Mouse (Mus musculus) CH12.LX (cell line): ENCODE data around the gene Clmn. TPM values are rescaled to one million over a fixed set of nuclear protein-coding genes. Genes with fewer than 3 reads are reported as not detected.

Experiments
- DNase-seq: peaks from one replicate; pipeline ENCODE4 v3.0.0-alpha.2; 2013; ENCODE audit errors: extremely low read depth
- H3K27ac ChIP-seq: 2 replicates; pipeline ENCODE4 v1.5.1; 2012; ENCODE audit warnings: low read depth, mild to moderate bottlenecking, control low read depth, moderate library complexity; ENCODE audit not compliant: insufficient read depth
- H3K27me3 ChIP-seq: replicated peaks from 2 replicates; pipeline ENCODE3; 2012; ENCODE audit warnings: inconsistent platforms
- H3K36me3 ChIP-seq, 2 experiments: replicated peaks in 1 of 2; 2 replicates each; pipeline versions ENCODE3 to v1.6.1; 2012; ENCODE audit warnings: inconsistent platforms in 1 of 2, low read length in 1 of 2, mild to moderate bottlenecking in 1 of 2, mixed read lengths in 1 of 2, moderate library complexity in 1 of 2; ENCODE audit not compliant: control insufficient read depth in 1 of 2, insufficient read depth in 1 of 2
- H3K4me1 ChIP-seq, 2 experiments: 2 replicates each; pipeline ENCODE4 v1.6.1; 2012; ENCODE audit warnings: inconsistent platforms in 1 of 2, moderate library complexity in 1 of 2; ENCODE audit not compliant: insufficient read depth in 2 of 2, control insufficient read depth in 1 of 2
- H3K4me2 ChIP-seq: 2 replicates; pipeline ENCODE4 v1.6.1; 2012; ENCODE audit warnings: low read depth, mild to moderate bottlenecking, control low read depth; ENCODE audit not compliant: poor library complexity, insufficient read depth, severe bottlenecking
- H3K4me3 ChIP-seq, 3 experiments: fragments of 150-350 bp in 1 of 3; sonication (generic) in 1 of 3; replicated peaks in 1 of 3; 2 replicates each; pipeline versions ENCODE3 to v1.5.1; 2011 to 2012; ENCODE audit warnings: low read depth in 2 of 3, low read length in 2 of 3, mild to moderate bottlenecking in 2 of 3, moderate library complexity in 2 of 3, control low read depth in 1 of 3, improper control_type of control experiment in 1 of 3, inconsistent platforms in 1 of 3, mixed read lengths in 1 of 3; ENCODE audit not compliant: poor library complexity in 1 of 3
- H3K79me2 ChIP-seq: replicated peaks from 2 replicates; pipeline ENCODE4 v1.6.1; 2012; ENCODE audit warnings: mild to moderate bottlenecking, moderate library complexity; ENCODE audit not compliant: control insufficient read depth, poor library complexity, insufficient read depth, severe bottlenecking; ENCODE audit errors: extremely low read depth
- H3K9ac ChIP-seq: 2 replicates; pipeline ENCODE4 v1.6.1; 2012; ENCODE audit warnings: low read depth, mild to moderate bottlenecking, control low read depth, moderate library complexity; ENCODE audit not compliant: insufficient read depth
- H3K9me3 ChIP-seq: replicated peaks from 2 replicates; pipeline ENCODE3; 2012; ENCODE audit warnings: low read length, inconsistent platforms, mixed read lengths
- CHD2 ChIP-seq: IDR thresholded peaks from 2 replicates; pipeline ENCODE4 v1.6.1; 2011; ENCODE audit warnings: low read length, improper control_type of control experiment
- CTCF ChIP-seq, 2 experiments: IDR thresholded peaks in 1 of 2; conservative IDR thresholded peaks in 1 of 2; 2 replicates each; pipeline ENCODE4 v1.5.1; 2011 to 2012; ENCODE audit warnings: low read depth in 2 of 2, low read length in 2 of 2, improper control_type of control experiment in 1 of 2, inconsistent platforms in 1 of 2, mild to moderate bottlenecking in 1 of 2, moderate library complexity in 1 of 2
- ETS1 ChIP-seq: conservative IDR thresholded peaks from 2 replicates; pipeline ENCODE4 v1.6.1; 2012; ENCODE audit warnings: low read depth, mild to moderate bottlenecking, inconsistent platforms, low read length, improper control_type of control experiment, moderate library complexity
- GABPA ChIP-seq: IDR thresholded peaks from 2 replicates; pipeline ENCODE4 v1.6.1; 2012; ENCODE audit warnings: low read depth, low read length, improper control_type of control experiment, inconsistent platforms; ENCODE audit not compliant: insufficient replicate concordance
- HCFC1 ChIP-seq: IDR thresholded peaks from 2 replicates; pipeline ENCODE4 v1.6.1; 2012; ENCODE audit warnings: low read depth, mild to moderate bottlenecking, inconsistent platforms, low read length, improper control_type of control experiment
- IRF4 ChIP-seq: IDR thresholded peaks from 2 replicates; pipeline ENCODE4 v1.6.1; 2014; ENCODE audit warnings: low read depth, mild to moderate bottlenecking, inconsistent platforms, low read length, improper control_type of control experiment
- JUND ChIP-seq: conservative IDR thresholded peaks from 2 replicates; pipeline ENCODE4 v1.6.1; 2011; ENCODE audit warnings: low read depth, low read length, improper control_type of control experiment
- MXI1 ChIP-seq: IDR thresholded peaks from 2 replicates; pipeline ENCODE4 v1.6.1; 2011; ENCODE audit warnings: mild to moderate bottlenecking, low read depth, low read length, improper control_type of control experiment
- RAD21 ChIP-seq: IDR thresholded peaks from 2 replicates; pipeline ENCODE4 v1.6.1; 2011; ENCODE audit warnings: low read depth, mild to moderate bottlenecking, low read length, improper control_type of control experiment, moderate library complexity
- SMC3 ChIP-seq: IDR thresholded peaks from 2 replicates; pipeline ENCODE4 v1.6.1; 2011; ENCODE audit warnings: low read depth, low read length, improper control_type of control experiment
- ZC3H11A ChIP-seq: IDR thresholded peaks from 2 replicates; pipeline ENCODE4 v1.6.1; 2012; ENCODE audit warnings: low read depth, mild to moderate bottlenecking, inconsistent platforms, low read length, improper control_type of control experiment
- ZKSCAN1 ChIP-seq: IDR thresholded peaks from 2 replicates; pipeline ENCODE4 v1.6.1; 2012; ENCODE audit warnings: low read depth, inconsistent platforms, low read length, improper control_type of control experiment, borderline replicate concordance
- dilution Hi-C: fragments of 300-500 bp; cut with MboI; formaldehyde crosslinking; loops from 2 replicates; pipeline ENCODE4 v1.14.3; 2020; ENCODE audit warnings: low sequenced_read_pairs; ENCODE audit not compliant: extremely low pct_unique_long_range_greater_than_20kb, extremely low pct_ligation_motif_present
- in situ Hi-C: fragments of 300-500 bp; cut with MboI; formaldehyde crosslinking; loops from 3 replicates; pipeline ENCODE4 v1.14.3; 2019; ENCODE audit warnings: low sequenced_read_pairs, low pct_ligation_motif_present, low pct_unique_long_range_greater_than_20kb, mixed read lengths
- polyA plus RNA-seq: library from polyadenylated mRNA; unstranded; fragments of >175 nt; gene quantifications from 2 replicates; pipeline ENCODE4 v1.2.1, GENCODE M21; 2012; ENCODE audit warnings: low read depth; ENCODE audit not compliant: insufficient read length
- total RNA-seq, 2 experiments: library from RNA; depleted of rRNA; stranded (reverse); fragments of 300-350 nt in 1 of 2; fragments of >200 nt in 1 of 2; gene quantifications; 2 replicates each; pipeline ENCODE4 v1.2.3; 2012 to 2014

Gene Clmn
- total and polyA plus RNA-seq, 3 experiments = not detected

- dilution Hi-C loops = no loop called here
- in situ Hi-C loops = no loop called here
- Histone ChIP-seq H3K9me3 (no peaks in the 10 kb centered on the region), H3K4me3 (no peak overlapping the region), H3K4me2 (no peak overlapping the region), H3K27me3 (peaks cover 93% of the 10 kb centered on the region), H3K36me3 (no peaks in the 10 kb centered on the region), H3K79me2 (no peaks in the 10 kb centered on the region), H3K9ac (no peak overlapping the region), H3K27ac (no peak overlapping the region), H3K4me1 (peaks cover 5 to 17% of the 10 kb centered on the region in 2 experiments; a peak in 2 of 4 replicates)
- no peak for DNase-seq
- TF ChIP-seq GABPA = no peak
Observed at GRCm38 (mm10) chr12:104844279-104844678, 20.6 kb downstream of the Clmn start.

DNA sequence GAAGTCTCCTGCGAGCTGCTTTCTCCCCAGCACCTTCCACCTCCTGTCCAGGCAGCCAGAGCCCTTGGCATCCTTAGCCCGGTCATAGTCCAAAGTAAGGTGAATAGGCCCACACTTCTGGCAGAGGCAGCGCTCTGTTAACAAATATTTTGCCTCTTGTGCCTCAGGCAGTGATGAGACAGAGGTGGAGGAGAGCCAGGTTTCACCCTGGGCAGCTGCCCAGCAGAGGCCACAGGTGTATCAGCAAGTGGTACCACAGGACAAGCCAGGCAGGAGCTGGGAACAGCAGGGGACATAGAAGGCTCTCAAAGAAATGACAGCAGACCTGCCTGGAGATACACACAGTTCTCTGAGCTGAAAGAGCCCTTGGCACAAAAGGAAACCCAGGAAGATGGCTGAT is 23.6 kb downstream of the Clmn start:
- H3K9ac ChIP-seq = no peak overlapping the region
- no peaks in the 10 kb centered on the region for H3K79me2 ChIP-seq
- TF ChIP-seq HCFC1 (no peak), RAD21 (no peak)
- in situ Hi-C loops = no loop called here
- no peaks in the 10 kb centered on the region for H3K36me3 ChIP-seq
- H3K9me3 ChIP-seq = no peaks in the 10 kb centered on the region
- H3K27ac ChIP-seq = no peak overlapping the region
- dilution Hi-C loops = no loop called here
- H3K27me3 ChIP-seq = peaks cover 94% of the 10 kb centered on the region
- H3K4me2 ChIP-seq = no peak overlapping the region
- peaks cover 5 to 8% of the 10 kb centered on the region in 2 experiments; a peak in 2 of 4 replicates for H3K4me1 ChIP-seq
- DNase-seq = no peak
- no peak overlapping the region for H3K4me3 ChIP-seq

DNA sequence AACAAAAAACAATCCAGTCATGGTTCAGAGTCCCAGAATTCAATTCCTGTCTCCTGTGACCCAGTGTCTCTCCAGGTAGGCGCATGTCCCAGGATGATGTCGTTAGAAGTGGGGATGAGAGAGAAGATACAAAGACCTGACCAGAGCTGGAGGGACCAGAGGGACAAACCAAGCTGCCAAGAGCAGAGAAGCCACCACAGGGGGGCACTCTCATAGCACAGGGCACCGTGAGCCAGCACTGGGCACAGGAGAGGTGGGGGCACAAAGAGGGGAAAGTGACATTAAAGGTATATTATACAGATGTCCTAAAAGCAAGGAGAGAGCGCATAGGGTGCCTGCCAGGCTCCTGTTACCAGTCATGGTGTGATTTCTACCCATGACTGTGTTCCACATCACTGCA is 25.9 kb downstream of the Clmn start:
- Histone ChIP-seq H3K27ac (no peak overlapping the region), H3K36me3 (no peaks in the 10 kb centered on the region), H3K79me2 (no peaks in the 10 kb centered on the region), H3K4me2 (no peak overlapping the region), H3K9me3 (no peaks in the 10 kb centered on the region), H3K9ac (no peak overlapping the region), H3K4me1 (no peaks in the 10 kb centered on the region), H3K27me3 (peaks cover 94% of the 10 kb centered on the region), H3K4me3 (no peak overlapping the region)
- DNase-seq = no peak
- TF ChIP-seq SMC3 = peak; percentile 50
- TF ChIP-seq CTCF (conservative IDR thresholded peaks at IDR 0.05 in 1 of 2, IDR thresholded peaks at IDR 0.05 in 1 of 2; ENCODE audit: low read depth in 2 of 2, low read length in 2 of 2) = peak in 1 of 2 experiments; percentile 53; a peak in 2 of 4 replicates
- no peak for TF ChIP-seq GABPA
- peak; percentile 27 for TF ChIP-seq RAD21
- dilution Hi-C loops = no loop called here
- in situ Hi-C loops = no loop called here

DNA sequence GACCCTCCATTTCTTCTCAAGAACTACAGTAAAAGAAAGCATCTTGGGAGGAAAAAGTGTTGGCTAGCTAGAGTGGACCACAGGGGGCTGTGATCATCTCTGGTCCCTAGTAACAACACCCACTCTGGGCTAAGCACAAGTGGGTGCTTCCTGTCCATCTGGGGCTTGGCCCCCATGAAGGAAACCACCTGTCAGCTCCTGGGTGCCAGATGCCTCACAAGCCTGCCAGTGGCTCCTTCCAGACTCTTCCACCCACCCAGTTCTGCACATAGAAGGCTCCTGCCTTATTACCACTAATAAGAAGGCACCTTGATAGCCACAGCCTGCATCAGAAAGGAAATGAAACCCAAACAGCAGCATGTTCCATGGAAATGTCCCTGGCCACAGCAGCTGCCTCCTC is 26.4 kb downstream of the Clmn start:
- peaks cover 94% of the 10 kb centered on the region for H3K27me3 ChIP-seq
- no peak overlapping the region for H3K4me2 ChIP-seq
- H3K4me3 ChIP-seq = no peak overlapping the region
- no peaks in the 10 kb centered on the region for H3K36me3 ChIP-seq
- H3K27ac ChIP-seq = no peak overlapping the region
- in situ Hi-C loops (no loop called here), dilution Hi-C loops (no loop called here)
- no peak overlapping the region for H3K9ac ChIP-seq
- no peak for DNase-seq
- H3K9me3 ChIP-seq = no peaks in the 10 kb centered on the region
- TF ChIP-seq IRF4 = no peak
- TF ChIP-seq ZC3H11A = no peak
- no peak for TF ChIP-seq CHD2
- TF ChIP-seq ZKSCAN1 = no peak
- TF ChIP-seq MXI1 = no peak
- TF ChIP-seq RAD21 = no peak
- no peak for TF ChIP-seq JUND
- no peak for TF ChIP-seq ETS1
- H3K4me1 ChIP-seq = no peaks in the 10 kb centered on the region
- H3K79me2 ChIP-seq = no peaks in the 10 kb centered on the region
